Mouse (Mus musculus) heart, postnatal 0 days (tissue): ENCODE data around the gene Tiam1.

Source experiments
- CTCF ChIP-seq: IDR thresholded peaks from 2 replicates; pipeline ENCODE4 v1.5.1; 2016; ENCODE audit warnings: antibody characterized with exemption, control low read depth, low read depth
- EP300 ChIP-seq: IDR thresholded peaks from 2 replicates; pipeline ENCODE4 v1.6.1; 2016; ENCODE audit warnings: antibody characterized with exemption, low read depth

GRCm38 (mm10) chr16:89808168-89808567 lies 335.4 kb downstream of the Tiam1 start:
- TF ChIP-seq EP300 (no peak), CTCF (no peak)
